Mouse (Mus musculus): Measurements from ENCODE around the gene Cntfr. TPM values are rescaled to one million over a fixed set of nuclear protein-coding genes. Genes with fewer than 3 reads are reported as not detected.

Gene Cntfr
- polyA plus RNA-seq, 1 experiment from 2014 or later = 29.7 TPM

DNA sequence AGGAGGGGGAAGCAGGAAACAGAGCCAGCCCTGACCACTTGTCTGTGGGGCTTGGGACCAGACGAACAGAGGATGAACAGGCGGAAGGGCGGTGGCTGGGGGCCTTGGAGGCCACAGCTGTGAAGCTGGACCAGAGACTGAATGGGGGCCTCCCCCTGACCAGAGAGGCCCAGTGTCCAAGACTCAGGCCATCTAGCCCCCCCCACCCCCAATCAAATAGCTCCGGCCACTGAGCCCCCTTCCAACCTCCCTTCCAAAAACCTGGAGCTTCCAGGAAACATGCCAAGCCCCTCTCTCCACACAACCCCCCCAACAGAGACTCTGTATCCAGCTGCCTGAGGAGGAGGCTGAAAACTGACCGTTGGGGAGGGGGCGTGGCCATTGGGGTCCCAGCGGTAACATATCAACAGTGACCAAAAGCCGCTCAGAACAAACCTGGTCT is 24.3 kb downstream of the Cntfr start:
- Histone ChIP-seq H3K4me3 (no peak overlapping the region), H3K36me3 (peaks cover 19% of the 10 kb centered on the region; the same call in 1 of the 2 replicates), H3K27me3 (no peaks in the 10 kb centered on the region), H3K4me1 (replicated peaks) (peaks cover 73% of the 10 kb centered on the region), H3K4me2 (peak overlapping the region; percentile 11; the same call in 1 of the 2 replicates), H3K9ac (peak overlapping the region; percentile 50), H3K9me3 (no peaks in the 10 kb centered on the region), H3K27ac (replicated peaks) (peak overlapping the region; percentile 65; the same call in 1 of the 2 replicates)
- WGBS = 32% methylated on average over 8 of the region's 8 CpGs
- no peak for ATAC-seq (ENCODE audit: low read depth)

DNA sequence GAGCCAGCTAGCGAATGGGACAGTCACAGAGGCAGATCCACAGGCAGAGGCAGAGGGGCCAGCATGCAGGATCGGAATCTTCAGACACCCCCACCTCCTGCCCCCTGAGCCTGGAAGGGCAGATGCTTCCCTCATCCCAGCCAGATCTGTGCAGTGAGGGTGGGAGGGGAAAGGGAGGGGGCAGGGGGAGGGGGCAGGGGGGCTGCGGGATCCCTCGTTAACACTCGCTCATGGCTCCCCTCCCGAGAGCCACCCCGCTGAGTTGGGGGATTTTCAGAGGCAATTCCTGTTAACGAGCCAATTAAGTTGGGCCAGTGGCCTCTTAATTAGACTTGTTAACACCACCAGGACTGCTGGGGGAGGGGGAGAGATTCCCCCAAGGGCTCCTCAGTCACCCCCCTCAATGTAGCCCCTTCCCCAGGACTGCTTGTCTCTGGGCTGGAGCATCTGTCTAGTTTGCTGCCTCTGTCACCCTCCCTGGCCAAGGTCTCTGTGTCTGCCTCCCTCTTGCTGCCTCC is 24.9 kb downstream of the Cntfr start:
- Histone ChIP-seq H3K27ac (replicated peaks) (peak overlapping the region; percentile 65; the same call in 1 of the 2 replicates), H3K36me3 (peaks cover 19% of the 10 kb centered on the region; the same call in 1 of the 2 replicates), H3K4me2 (peak overlapping the region; percentile 11; the same call in 1 of the 2 replicates), H3K9ac (peak overlapping the region; percentile 50), H3K4me3 (no peak overlapping the region), H3K27me3 (no peaks in the 10 kb centered on the region), H3K4me1 (replicated peaks) (peaks cover 68% of the 10 kb centered on the region), H3K9me3 (no peaks in the 10 kb centered on the region)
- 7% methylated on average over 8 of the region's 8 CpGs for WGBS
- peak; percentile 51 for ATAC-seq (ENCODE audit: low read depth)

DNA sequence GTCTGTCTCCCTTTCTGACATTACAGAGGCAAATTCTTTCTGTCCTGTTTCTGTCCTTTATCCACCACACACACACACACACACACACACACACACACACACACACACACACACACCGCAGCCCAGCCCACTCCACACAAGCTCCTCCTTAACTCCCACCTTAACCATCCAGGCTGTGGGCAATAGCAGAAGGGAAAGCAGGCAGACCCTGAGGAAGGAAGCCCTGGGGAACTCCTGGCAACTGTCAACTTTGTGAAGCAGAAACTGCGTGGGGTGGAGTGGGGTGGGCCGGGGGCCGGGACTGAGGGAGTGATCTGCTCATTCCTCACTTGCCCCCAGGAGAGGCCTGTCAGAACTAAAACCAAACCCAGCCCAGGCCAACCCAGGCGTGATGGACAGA is 25.4 kb downstream of the Cntfr start:
- 46% methylated on average over 5 of the region's 5 CpGs for WGBS
- no peaks in the 10 kb centered on the region for H3K9me3 ChIP-seq
- ATAC-seq (ENCODE audit: low read depth) = peak; percentile 14; the same call in 1 of the 2 replicates
- no peak overlapping the region for H3K4me2 ChIP-seq
- peaks cover 62% of the 10 kb centered on the region for H3K4me1 ChIP-seq (replicated peaks)
- no peak overlapping the region for H3K4me3 ChIP-seq
- H3K36me3 ChIP-seq = peaks cover 22% of the 10 kb centered on the region; the same call in 1 of the 2 replicates
- H3K9ac ChIP-seq = peak overlapping the region; percentile 50
- no peaks in the 10 kb centered on the region for H3K27me3 ChIP-seq
- H3K27ac ChIP-seq (replicated peaks) = 0 out of 2 replicates have a peak overlapping the region, but pooled peaks have one; percentile 65

DNA sequence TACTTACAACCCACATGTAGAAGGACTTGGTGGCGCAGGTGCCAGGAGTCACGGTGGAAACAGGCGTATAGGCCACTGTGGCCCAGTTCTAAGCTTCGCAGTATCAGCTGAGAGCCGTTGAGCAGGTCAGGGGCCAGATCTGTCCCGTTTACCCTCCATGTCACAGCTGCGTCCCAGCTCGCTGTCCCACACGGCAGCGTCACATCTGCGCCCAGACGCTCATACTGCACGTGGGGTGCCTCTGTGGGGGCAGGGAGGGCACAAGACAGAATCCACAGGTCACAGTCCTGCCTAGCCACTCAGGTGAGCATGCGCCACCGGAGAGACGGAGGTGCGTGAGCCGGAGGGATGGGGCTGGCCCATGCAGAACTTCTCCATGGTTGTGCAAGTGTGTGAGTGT is 26.1 kb downstream of the Cntfr start:
- peaks cover 56% of the 10 kb centered on the region for H3K4me1 ChIP-seq (replicated peaks)
- no peak overlapping the region for H3K4me3 ChIP-seq
- no peaks in the 10 kb centered on the region for H3K9me3 ChIP-seq
- WGBS = 77% methylated on average over 18 of the region's 18 CpGs
- no peak overlapping the region for H3K4me2 ChIP-seq
- no peak overlapping the region for H3K9ac ChIP-seq
- ATAC-seq (ENCODE audit: low read depth) = no peak
- H3K27ac ChIP-seq (replicated peaks) = no peak overlapping the region
- H3K36me3 ChIP-seq = peaks cover 26% of the 10 kb centered on the region; the same call in 1 of the 2 replicates
- H3K27me3 ChIP-seq = no peaks in the 10 kb centered on the region

DNA sequence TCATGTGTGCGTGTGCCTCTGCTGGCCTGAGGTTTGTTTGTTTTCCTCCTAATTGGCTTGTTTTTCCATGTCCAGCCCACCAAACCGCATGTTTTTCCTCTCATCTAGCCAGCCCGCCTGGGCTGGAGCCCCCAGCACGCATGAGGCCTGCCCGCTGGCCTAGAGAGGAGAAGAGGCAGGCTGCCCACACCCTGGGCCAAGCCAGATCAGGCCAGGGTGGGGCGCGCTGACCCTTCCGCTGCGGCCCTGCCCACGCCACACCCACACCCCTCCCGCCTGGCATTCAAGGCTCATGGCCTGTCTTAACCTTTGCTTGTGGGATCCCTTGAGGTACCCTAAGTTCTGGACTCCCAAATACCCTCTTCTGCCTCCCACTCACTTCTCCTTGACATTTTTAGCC is 30.2 kb downstream of the Cntfr start:
- Histone ChIP-seq H3K27ac (replicated peaks) (no peak overlapping the region), H3K9ac (no peak overlapping the region), H3K27me3 (no peaks in the 10 kb centered on the region), H3K9me3 (no peaks in the 10 kb centered on the region), H3K4me1 (replicated peaks) (peaks cover 56% of the 10 kb centered on the region), H3K4me3 (no peak overlapping the region), H3K36me3 (peaks cover 26% of the 10 kb centered on the region; the same call in 1 of the 2 replicates), H3K4me2 (no peak overlapping the region)
- ATAC-seq (ENCODE audit: low read depth) = no peak
- 78% methylated on average over 11 of the region's 11 CpGs for WGBS

DNA sequence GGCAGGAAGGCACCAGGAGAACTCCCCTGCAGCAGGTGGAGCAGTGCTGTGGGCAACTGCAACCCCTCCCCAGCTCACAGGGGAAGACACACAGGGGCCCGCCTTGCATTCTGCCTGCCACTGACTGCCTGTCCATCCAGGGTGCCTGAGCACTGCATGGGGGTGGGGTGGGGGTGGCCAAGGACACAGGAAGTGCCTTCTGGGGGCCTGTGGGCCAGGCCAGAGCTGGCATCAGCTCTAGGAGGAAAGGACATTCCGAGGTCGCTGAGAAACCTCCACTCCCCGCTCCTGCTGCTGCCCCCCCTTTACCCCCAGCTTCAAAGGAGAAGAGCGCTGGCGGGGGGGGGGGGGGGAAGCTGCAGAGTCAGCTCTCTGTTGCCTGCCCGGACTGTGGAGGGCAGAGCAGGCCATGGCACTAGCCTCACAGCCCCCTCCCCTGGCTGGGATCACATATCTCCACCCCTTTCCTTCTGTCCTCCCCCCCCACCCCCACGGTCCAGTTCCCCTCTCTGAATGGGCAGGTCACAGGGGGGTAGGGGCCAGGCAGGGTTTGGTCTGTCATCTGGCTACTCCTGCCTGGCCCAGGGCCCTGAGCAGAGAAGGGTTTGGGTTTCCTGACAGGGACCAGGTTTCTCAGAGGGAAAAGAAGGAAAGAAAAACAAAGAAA is 31.7 kb downstream of the Cntfr start:
- no peak for ATAC-seq (ENCODE audit: low read depth)
- Histone ChIP-seq H3K4me2 (no peak overlapping the region), H3K9ac (peak overlapping the region; percentile 26; the same call in 1 of the 2 replicates), H3K27me3 (no peaks in the 10 kb centered on the region), H3K4me3 (no peak overlapping the region), H3K27ac (replicated peaks) (peak overlapping the region; percentile 9), H3K9me3 (no peaks in the 10 kb centered on the region), H3K4me1 (replicated peaks) (peaks cover 54% of the 10 kb centered on the region), H3K36me3 (peaks cover 18% of the 10 kb centered on the region; the same call in 1 of the 2 replicates)
- 8% methylated on average over 6 of the region's 8 CpGs for WGBS

DNA sequence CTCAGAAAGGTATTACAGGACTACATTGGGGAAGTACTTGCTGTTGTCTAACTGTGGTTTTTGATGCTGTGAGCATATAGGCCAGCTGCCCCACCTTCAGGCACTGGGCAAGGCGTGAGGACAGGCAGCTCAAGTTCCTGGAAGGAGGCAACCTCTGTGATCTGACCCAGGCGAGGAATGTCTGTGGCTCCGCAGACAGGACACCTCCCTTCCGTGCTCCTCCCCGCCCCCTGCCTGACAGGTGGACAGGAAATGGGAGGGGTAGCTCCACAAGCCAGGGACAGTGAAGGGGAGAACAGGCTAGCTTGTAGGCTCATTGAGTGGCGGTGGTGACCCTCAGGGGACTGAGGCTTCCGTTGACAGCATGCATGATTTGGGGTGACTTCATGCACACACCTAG is 32.4 kb downstream of the Cntfr start:
- peaks cover 59% of the 10 kb centered on the region for H3K4me1 ChIP-seq (replicated peaks)
- H3K27ac ChIP-seq (replicated peaks) = 0 out of 2 replicates have a peak overlapping the region, but pooled peaks have one; percentile 13
- no peaks in the 10 kb centered on the region for H3K9me3 ChIP-seq
- no peak for ATAC-seq (ENCODE audit: low read depth)
- no peaks in the 10 kb centered on the region for H3K27me3 ChIP-seq
- peaks cover 11% of the 10 kb centered on the region; the same call in 1 of the 2 replicates for H3K36me3 ChIP-seq
- 0 out of 2 replicates have a peak overlapping the region, but pooled peaks have one; percentile 26 for H3K9ac ChIP-seq
- no peak overlapping the region for H3K4me2 ChIP-seq
- H3K4me3 ChIP-seq = no peak overlapping the region
- WGBS = 56% methylated on average over 7 of the region's 7 CpGs

DNA sequence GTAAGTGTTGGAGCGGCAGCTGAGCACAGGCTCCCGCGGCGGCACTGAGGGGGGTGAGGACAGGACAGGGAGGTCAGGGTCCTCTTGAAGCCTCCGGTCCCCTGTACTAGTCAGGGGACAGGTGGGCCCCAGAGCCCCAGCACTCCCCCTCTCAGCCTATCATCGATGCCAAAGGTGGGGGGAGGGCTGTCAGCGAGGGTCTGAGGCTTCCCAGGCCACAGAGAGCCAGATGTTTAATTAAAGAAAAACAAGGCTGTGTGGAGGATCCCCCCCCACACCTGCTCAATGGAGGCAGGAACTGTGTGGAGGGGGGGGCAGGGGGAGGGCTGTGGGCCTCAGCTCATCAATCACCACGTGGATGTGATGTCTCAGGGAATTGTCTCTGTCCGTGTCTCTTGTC is 33.3 kb downstream of the Cntfr start:
- ATAC-seq (ENCODE audit: low read depth) = no peak
- Histone ChIP-seq H3K4me2 (no peak overlapping the region), H3K36me3 (0 out of 2 replicates have a peak, but pooled peaks cover 7% of the 10 kb centered on the region), H3K4me1 (replicated peaks) (peaks cover 68% of the 10 kb centered on the region), H3K27me3 (no peaks in the 10 kb centered on the region), H3K9me3 (no peaks in the 10 kb centered on the region), H3K4me3 (no peak overlapping the region), H3K9ac (peak overlapping the region; percentile 31; the same call in 1 of the 2 replicates), H3K27ac (replicated peaks) (peak overlapping the region; percentile 24; the same call in 1 of the 2 replicates)
- 35% methylated on average over 9 of the region's 9 CpGs for WGBS

DNA sequence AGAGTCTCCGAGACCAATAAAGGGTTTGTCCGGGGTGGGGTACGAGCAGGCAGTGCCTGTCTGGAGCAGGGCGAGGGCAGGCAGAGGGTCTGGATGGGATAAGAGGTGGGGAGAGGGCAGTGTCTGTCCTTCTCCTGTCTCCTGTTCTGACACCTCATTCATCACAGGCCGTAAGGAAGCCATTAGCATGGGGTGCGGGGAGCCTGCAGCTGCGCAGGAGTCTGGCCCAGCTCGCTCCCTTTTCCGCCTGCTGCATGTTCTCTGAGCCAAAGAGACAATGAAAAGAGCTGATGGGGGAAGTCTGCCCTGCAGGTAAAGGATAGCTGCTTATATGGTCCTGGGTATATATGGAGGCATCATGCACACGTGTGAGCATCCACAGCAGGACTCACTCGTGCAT is 34.2 kb downstream of the Cntfr start:
- WGBS = 47% methylated on average over 11 of the region's 11 CpGs
- peaks cover 12% of the 10 kb centered on the region; the same call in 1 of the 2 replicates for H3K36me3 ChIP-seq
- peak overlapping the region; percentile 24; the same call in 1 of the 2 replicates for H3K27ac ChIP-seq (replicated peaks)
- ATAC-seq (ENCODE audit: low read depth) = no peak
- H3K4me1 ChIP-seq (replicated peaks) = peaks cover 77% of the 10 kb centered on the region
- H3K4me3 ChIP-seq = no peak overlapping the region
- no peaks in the 10 kb centered on the region for H3K9me3 ChIP-seq
- no peaks in the 10 kb centered on the region for H3K27me3 ChIP-seq
- H3K4me2 ChIP-seq = no peak overlapping the region
- H3K9ac ChIP-seq = peak overlapping the region; percentile 31

DNA sequence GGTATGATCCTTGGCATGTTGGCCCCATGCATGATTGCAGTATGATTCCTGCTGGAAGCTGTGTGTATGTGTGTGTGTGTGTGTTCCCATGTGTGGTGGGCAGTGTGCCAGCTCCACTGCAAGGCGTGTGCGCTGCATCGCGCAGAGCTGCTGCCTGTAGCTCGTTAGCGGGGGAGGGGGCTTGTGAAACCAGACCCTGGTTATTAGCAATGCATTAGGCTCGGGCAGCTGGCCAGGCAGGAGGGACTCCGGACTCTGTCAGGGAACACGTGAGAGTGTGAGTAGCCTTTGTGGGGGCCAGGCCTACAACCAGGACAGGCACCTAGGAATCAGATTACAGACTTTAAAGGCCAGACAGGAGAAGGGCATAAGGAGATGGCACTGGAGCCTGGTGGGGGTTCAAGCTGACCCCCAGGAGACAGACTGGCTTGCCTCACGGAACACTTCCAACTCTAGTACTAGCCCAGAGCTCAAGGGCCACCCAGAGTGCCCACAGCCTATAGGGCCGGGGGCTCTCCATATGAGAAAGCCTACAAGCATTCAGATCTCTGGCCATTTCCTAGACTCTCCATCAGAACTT is 35.9 kb downstream of the Cntfr start:
- Histone ChIP-seq H3K4me3 (no peak overlapping the region), H3K4me2 (no peak overlapping the region), H3K36me3 (peaks cover 10% of the 10 kb centered on the region), H3K4me1 (replicated peaks) (peaks cover 77% of the 10 kb centered on the region), H3K9ac (0 out of 2 replicates have a peak overlapping the region, but pooled peaks have one; percentile 8), H3K9me3 (no peaks in the 10 kb centered on the region), H3K27ac (replicated peaks) (peak overlapping the region; percentile 56; the same call in 1 of the 2 replicates), H3K27me3 (no peaks in the 10 kb centered on the region)
- 15% methylated on average over 11 of the region's 11 CpGs for WGBS
- no peak for ATAC-seq (ENCODE audit: low read depth)

DNA sequence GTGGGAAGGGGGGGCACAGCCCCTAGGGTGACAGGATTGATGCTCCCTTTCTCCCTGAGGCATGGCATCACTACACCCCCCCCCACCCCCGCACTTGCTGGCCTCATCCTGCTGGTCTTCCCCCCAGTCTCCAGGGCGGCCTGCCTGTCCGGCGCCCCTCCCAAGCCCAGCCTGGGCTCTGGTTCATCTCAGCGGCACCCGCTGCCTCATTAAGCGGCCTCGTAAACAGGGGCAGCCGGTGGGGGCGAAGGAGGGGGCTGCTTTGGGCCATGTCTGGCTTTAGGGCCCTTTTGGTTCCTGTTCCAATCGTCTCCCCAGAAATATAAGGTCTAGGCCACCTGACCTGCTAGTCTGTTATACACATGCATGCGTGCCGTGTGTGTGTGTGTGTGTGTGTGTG is 37.3 kb downstream of the Cntfr start:
- H3K4me3 ChIP-seq = no peak overlapping the region
- peaks cover 10% of the 10 kb centered on the region for H3K36me3 ChIP-seq
- no peaks in the 10 kb centered on the region for H3K9me3 ChIP-seq
- no peak for ATAC-seq (ENCODE audit: low read depth)
- peak overlapping the region; percentile 6; the same call in 1 of the 2 replicates for H3K27ac ChIP-seq (replicated peaks)
- H3K4me1 ChIP-seq (replicated peaks) = peaks cover 64% of the 10 kb centered on the region
- 50% methylated on average over 13 of the region's 13 CpGs for WGBS
- H3K27me3 ChIP-seq = no peaks in the 10 kb centered on the region
- no peak overlapping the region for H3K4me2 ChIP-seq
- peak overlapping the region; percentile 47; the same call in 1 of the 2 replicates for H3K9ac ChIP-seq
